Mouse (Mus musculus) hindbrain, embryonic 10.5 days (tissue): Measurements from ENCODE around the gene Gm340. TPM values are rescaled to one million over a fixed set of nuclear protein-coding genes. Genes with fewer than 3 reads are reported as not detected.

Experiments
- DNase-seq: peaks from one replicate; pipeline ENCODE4 v3.0.0-alpha.2; 2017; ENCODE audit warnings: low spot score
- H3K27ac ChIP-seq: fragments of 300-500 bp; sonication (generic); 2 replicates; pipeline ENCODE4 v1.5.1; 2016; ENCODE audit warnings: mild to moderate bottlenecking, moderate library complexity
- H3K27me3 ChIP-seq: fragments of 300-500 bp; sonication (generic); 2 replicates; pipeline ENCODE4 v1.6.1; 2016; ENCODE audit warnings: mild to moderate bottlenecking; ENCODE audit not compliant: poor library complexity, insufficient read depth, severe bottlenecking
- H3K36me3 ChIP-seq: fragments of 300-500 bp; sonication (generic); 2 replicates; pipeline ENCODE4 v1.6.1; 2016; ENCODE audit warnings: mild to moderate bottlenecking, moderate library complexity
- H3K4me1 ChIP-seq: fragments of 300-500 bp; sonication (generic); replicated peaks from 2 replicates; pipeline ENCODE4 v1.6.1; 2016; ENCODE audit warnings: mild to moderate bottlenecking
- H3K4me3 ChIP-seq: fragments of 300-500 bp; sonication (generic); 2 replicates; pipeline ENCODE4 v1.5.1; 2016; ENCODE audit warnings: mild to moderate bottlenecking, moderate library complexity
- H3K9me3 ChIP-seq: fragments of 300-500 bp; sonication (generic); 2 replicates; pipeline ENCODE4 v1.6.1; 2016; ENCODE audit warnings: mild to moderate bottlenecking, moderate library complexity
- whole genome bisulfite sequencing: fragments of 180-500 bp; shearing (Covaris S2); methylation state at CpG from one replicate; pipeline ENCODE4 v1.1.7; 2016; 5-methylcytosine and 5-hydroxymethylcytosine counted together
- polyA plus RNA-seq: library from polyadenylated mRNA; unstranded; fragments of >200 nt; fragmentation: Nextera tagmentation; extraction: Ambion mirVana; gene quantifications from 2 replicates; pipeline ENCODE4 v1.2.1, GENCODE M21; 2016

Gene Gm340
- 3.0 and 3.3 TPM in 2 replicates for polyA plus RNA-seq

DNA sequence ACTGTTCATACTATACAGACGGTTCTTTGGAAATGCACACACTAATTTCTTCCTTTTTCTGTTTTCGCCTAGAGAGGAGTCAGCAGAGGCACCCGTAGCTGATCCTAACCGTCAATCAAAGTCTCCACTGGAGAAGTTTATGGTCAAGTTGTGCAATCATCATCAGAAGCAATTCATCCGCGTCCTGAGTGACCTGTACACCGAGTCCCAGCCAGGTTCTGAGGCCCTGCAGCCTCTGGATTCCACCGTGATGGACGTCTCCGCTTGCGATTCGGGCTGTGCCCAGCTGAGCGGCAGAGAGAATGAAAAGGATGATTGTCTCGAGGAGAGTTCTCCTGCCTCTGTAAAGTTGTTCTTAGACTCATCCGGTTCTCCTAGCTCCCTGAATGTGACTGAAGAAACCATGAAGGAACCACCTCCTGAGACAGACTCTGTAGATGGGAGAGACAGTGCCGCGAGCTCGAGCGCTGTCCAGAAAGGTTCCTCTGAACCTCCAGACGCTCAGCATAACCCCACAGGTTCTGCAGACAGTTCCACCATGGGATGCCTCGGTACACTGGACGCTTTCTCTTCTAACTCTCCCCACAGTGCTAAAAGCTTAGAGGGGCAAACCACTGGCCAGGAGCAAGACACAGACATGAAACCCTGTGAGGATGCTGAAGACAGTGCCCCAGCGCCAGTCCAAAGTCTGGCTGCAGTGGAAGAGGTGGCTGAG is at the start of gene Gm340:
TSS of gene Gm340 (plus strand) at position 665 of the 715 bp plus-strand sequence.
- no peak for DNase-seq
- no peaks in the 10 kb centered on the region for H3K4me1 ChIP-seq
- no peaks in the 10 kb centered on the region for H3K27me3 ChIP-seq
- 95% methylated on average over 23 of the region's 23 CpGs for WGBS
- H3K4me3 ChIP-seq: no peak within 1 kb of the TSS
- H3K36me3 ChIP-seq: peaks cover 55% of the 10 kb centered on the region
- no peaks in the 10 kb centered on the region for H3K9me3 ChIP-seq
- H3K27ac ChIP-seq: no peak within 1 kb of the TSS

DNA sequence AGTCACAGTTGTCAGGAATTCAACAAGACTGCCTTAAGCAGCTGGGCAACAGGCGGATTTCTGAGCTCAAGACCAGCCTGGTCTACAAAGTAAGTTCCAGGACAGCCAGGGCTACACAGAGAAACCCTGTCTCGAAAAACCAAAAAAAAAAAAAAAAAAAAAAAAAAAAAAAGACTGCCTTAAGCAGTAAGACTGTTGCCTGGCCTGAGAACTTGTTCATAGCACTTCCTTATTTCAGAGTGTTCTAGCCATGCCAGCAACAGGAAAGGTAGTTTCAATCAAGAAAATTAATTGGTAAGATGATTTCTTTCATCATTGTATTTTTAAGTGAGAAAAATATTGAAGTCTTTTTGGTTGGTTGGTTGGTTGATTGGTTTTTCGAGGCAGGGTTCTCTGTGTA is 48.1 kb upstream of the Gm340 start:
- Histone ChIP-seq H3K36me3 (peaks cover 13% of the 10 kb centered on the region), H3K27ac (no peak overlapping the region), H3K9me3 (no peaks in the 10 kb centered on the region), H3K4me1 (no peaks in the 10 kb centered on the region), H3K4me3 (no peak overlapping the region), H3K27me3 (no peaks in the 10 kb centered on the region)
- 91% methylated on average over 3 of the region's 3 CpGs for WGBS
- no peak for DNase-seq

DNA sequence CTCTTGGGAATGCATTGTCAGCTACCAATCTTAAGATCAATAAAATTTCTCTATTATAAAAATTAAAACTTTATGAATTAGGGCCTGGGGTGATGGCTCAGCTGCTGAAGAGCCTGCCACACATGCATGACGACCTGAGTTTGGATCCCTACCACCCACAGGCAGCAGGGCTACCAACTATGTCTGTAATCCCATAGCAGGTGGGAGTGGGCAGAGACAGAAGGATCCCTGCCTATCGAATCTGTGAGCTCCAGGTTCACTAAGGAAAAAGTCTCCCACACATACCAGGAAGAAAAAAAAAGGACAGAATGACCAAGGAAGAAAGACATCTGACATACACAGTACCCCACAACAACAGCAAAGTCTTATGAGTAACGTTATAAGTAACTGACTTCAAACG is 25.2 kb upstream of the Gm340 start:
- Histone ChIP-seq H3K4me3 (no peak overlapping the region), H3K27me3 (no peaks in the 10 kb centered on the region), H3K4me1 (no peaks in the 10 kb centered on the region), H3K9me3 (no peaks in the 10 kb centered on the region), H3K27ac (no peak overlapping the region), H3K36me3 (peaks cover 49% of the 10 kb centered on the region)
- 85% methylated on average over 4 of the region's 4 CpGs for WGBS
- no peak for DNase-seq

DNA sequence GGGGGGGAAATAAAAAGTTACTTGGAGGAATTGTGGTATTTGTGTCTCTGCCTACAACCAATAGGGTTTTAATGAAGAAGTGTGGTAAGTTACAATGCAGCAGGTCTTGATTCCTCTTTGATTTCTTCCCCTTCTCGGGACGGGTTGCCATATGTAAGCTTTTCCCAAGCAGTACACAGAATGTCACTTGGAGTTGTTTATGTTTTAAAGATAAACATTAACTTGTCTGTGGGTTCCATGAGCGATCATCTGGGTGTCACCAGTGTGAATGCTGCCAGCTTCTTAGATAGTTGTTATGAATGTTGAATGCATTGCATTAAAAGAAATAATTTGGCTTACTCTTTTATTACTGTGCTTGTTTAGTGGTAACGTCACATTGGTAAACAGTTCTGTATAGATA is 24.7 kb upstream of the Gm340 start:
- H3K4me1 ChIP-seq: no peaks in the 10 kb centered on the region
- no peaks in the 10 kb centered on the region for H3K27me3 ChIP-seq
- H3K36me3 ChIP-seq: peaks cover 46% of the 10 kb centered on the region
- no peaks in the 10 kb centered on the region for H3K9me3 ChIP-seq
- 91% methylated on average over 4 of the region's 4 CpGs for WGBS
- H3K27ac ChIP-seq: no peak overlapping the region
- DNase-seq: no peak
- H3K4me3 ChIP-seq: no peak overlapping the region

DNA sequence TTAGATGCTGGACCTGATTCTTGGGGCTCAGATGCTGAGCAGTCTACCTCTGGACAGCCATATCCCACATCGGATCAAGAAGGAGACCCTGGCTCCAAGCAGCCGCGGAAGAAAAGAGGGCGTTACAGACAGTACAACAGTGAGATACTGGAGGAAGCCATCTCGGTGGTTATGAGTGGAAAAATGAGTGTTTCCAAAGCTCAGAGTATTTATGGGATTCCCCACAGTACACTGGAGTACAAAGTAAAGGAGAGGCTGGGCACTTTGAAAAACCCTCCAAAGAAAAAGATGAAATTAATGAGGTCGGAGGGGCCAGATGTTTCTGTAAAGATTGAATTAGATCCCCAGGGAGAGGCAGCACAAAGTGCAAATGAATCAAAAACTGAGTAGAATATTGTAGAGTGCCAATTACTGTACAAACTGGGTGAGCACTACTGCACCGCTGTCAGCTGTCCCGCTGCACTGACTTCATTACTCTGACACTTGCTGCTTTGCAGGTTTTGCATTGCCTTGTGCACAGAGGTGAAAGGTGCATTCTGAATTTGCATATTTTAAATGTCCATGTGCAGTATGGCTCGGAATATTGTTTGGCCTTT is 23.2 kb upstream of the Gm340 start:
- no peak for DNase-seq
- no peak overlapping the region for H3K27ac ChIP-seq
- no peaks in the 10 kb centered on the region for H3K9me3 ChIP-seq
- WGBS: 92% methylated on average over 9 of the region's 9 CpGs
- H3K27me3 ChIP-seq: no peaks in the 10 kb centered on the region
- peaks cover 36% of the 10 kb centered on the region for H3K36me3 ChIP-seq
- H3K4me3 ChIP-seq: no peak overlapping the region
- no peaks in the 10 kb centered on the region for H3K4me1 ChIP-seq

DNA sequence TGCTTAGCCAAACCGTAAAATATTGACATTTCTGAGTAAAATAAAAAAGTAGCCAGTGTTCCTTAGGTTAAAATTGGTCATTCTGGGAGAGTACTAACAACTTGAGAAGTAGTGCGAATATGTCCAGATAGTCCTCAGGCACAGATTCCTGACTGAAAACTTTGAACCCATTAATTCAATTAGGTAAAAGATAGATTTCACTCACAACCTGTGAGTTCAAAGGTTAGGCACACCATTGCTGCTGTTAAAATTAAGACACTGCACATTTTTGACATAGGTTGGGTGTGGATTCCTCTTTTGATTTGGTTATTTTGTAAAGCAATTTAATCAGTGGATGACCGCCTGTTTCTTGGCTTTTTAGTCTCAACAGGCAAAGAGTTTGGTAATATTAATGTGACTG is 21.3 kb upstream of the Gm340 start:
- WGBS: 90% methylated on average over 3 of the region's 3 CpGs
- Histone ChIP-seq H3K9me3 (no peaks in the 10 kb centered on the region), H3K4me1 (no peaks in the 10 kb centered on the region), H3K27ac (no peak overlapping the region), H3K36me3 (peaks cover 30% of the 10 kb centered on the region), H3K4me3 (no peak overlapping the region), H3K27me3 (no peaks in the 10 kb centered on the region)
- DNase-seq: no peak

DNA sequence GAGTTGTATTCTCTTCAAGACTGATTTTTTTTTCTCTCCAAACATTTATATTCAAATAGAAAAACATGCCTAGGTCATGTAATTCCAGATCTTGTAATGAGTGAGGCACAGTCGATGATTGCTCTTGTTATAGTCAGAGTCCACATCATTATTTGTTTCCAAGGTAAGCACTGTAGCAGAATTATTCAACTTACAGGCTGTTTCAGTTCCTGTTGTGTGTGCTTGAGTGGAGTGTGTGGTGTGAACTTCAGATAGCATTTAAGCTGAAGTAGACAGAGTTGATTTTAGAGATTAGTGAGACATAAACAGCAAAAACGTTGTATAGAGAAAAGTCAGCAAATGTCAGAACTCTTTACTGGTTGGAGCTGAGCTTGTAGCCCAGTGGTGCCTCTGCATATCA is 13.4 kb upstream of the Gm340 start:
- Histone ChIP-seq H3K4me3 (no peak overlapping the region), H3K9me3 (no peaks in the 10 kb centered on the region), H3K27me3 (no peaks in the 10 kb centered on the region), H3K27ac (no peak overlapping the region), H3K4me1 (peaks cover 11% of the 10 kb centered on the region), H3K36me3 (no peaks in the 10 kb centered on the region)
- WGBS: 83% methylated on average over 2 of the region's 2 CpGs
- DNase-seq: no peak

DNA sequence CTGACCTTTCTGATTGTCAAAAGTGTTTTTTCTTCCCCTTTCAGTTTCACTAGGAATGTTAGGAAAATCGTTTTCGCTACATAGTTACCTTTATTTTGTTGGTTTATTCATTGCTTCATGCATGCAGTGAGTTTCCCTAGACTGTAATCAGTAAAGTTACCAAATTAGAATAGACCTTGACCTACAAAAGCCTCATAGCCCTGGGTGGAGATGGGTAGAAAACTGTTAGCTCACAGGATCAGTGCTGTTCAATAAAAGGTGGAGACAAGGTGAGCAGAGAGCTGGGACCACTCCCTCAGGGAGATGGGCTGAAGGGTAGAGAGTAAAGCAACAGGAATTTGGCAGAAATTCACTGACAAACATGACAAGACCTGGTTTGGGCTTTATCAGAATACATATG is 8.5 kb upstream of the Gm340 start:
- 94% methylated on average over 2 of the region's 2 CpGs for whole genome bisulfite sequencing
- Histone ChIP-seq H3K27me3 (no peaks in the 10 kb centered on the region), H3K27ac (no peak overlapping the region), H3K4me3 (no peak overlapping the region), H3K36me3 (no peaks in the 10 kb centered on the region), H3K9me3 (no peaks in the 10 kb centered on the region), H3K4me1 (peaks cover 11% of the 10 kb centered on the region)
- DNase-seq: no peak

DNA sequence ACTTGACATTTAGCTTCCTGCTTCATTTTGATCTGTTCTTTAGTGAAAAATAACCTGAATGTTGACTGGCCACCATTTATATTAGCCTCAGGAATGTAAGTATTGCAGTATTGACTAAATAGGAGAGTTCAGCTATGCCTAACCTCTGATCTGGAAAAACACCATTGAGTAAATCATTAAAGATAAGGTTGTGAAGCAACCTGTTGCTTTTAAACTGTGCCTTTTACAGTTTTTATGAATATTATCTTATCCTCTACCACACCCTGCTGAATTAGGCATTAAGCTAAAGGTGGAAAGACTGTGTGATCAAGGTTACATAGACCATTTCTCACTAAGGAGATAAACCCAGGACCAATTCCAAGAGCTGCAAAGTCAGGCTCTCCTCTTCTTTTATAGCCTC is 4.6 kb upstream of the Gm340 start:
- H3K36me3 ChIP-seq: peaks cover 12% of the 10 kb centered on the region
- no peaks in the 10 kb centered on the region for H3K27me3 ChIP-seq
- H3K4me3 ChIP-seq: no peak overlapping the region
- no peak overlapping the region for H3K27ac ChIP-seq
- no peaks in the 10 kb centered on the region for H3K9me3 ChIP-seq
- no peak for DNase-seq
- H3K4me1 ChIP-seq: peaks cover 6% of the 10 kb centered on the region

DNA sequence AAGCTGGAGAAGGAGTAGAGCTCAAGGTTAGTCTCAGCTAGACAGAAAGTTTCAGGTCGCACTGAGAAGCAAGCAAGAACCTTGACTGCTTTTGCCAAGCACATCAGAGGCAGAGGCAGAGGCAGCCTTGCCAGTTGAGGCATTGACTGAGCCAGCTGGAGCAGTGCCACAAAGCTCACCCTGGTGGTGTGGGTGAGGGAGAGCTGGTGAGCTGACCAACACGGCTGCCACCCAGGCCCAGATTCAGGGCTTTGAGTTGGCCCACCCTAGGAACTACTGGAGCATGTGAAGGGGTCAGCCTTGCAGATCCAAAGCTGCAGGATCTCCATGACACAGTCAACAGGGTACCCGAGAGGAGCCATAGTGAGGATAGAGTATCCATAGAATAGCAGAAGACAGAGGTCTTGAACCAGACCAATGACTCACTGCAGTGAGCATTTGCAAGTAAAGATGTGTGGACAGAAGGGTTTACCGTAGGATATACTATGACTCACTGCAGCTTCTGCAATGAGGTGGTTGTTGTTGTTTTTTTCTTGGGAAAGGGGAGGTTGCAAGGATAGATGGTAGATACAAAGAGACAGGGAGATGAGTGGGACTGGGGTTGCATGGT is 2.8 kb upstream of the Gm340 start:
- WGBS: 89% methylated on average over 4 of the region's 4 CpGs
- Histone ChIP-seq H3K27ac (no peak overlapping the region), H3K4me3 (no peak overlapping the region), H3K9me3 (no peaks in the 10 kb centered on the region), H3K27me3 (no peaks in the 10 kb centered on the region), H3K4me1 (no peaks in the 10 kb centered on the region), H3K36me3 (peaks cover 30% of the 10 kb centered on the region)
- no peak for DNase-seq

DNA sequence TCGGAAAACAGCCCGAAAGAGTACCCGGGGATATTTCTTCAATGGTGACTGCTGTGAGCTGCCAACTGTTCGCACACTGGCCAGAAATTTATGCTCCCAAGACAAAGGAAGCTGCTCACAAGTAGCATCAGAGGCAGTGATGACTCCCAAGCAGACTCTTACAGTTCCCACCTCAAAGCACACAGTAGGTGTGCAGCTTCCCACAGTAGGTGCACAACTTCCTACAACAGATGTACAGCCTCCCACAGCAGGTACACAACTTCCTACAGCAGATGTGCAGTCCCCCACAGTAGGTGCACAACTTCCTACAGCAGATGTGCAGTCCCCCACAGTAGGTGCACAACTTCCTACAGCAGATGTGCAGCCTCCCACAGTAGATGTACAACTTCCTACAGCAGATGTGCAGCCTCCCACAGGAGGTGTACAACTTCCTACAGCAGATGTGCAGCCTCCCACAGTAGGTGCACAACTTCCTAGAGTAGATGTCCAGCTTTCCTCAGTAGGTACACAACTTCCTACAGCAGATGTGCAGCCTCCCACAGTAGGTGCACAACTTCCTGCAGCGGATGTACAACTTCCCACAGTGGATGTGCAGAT is 846 bp downstream of the Gm340 start:
- H3K9me3 ChIP-seq: no peaks in the 10 kb centered on the region
- no peak overlapping the region for H3K27ac ChIP-seq
- H3K4me3 ChIP-seq: no peak overlapping the region
- WGBS: 96% methylated on average over 5 of the region's 5 CpGs
- H3K36me3 ChIP-seq: peaks cover 55% of the 10 kb centered on the region
- H3K4me1 ChIP-seq: no peaks in the 10 kb centered on the region
- H3K27me3 ChIP-seq: no peaks in the 10 kb centered on the region
- no peak for DNase-seq

DNA sequence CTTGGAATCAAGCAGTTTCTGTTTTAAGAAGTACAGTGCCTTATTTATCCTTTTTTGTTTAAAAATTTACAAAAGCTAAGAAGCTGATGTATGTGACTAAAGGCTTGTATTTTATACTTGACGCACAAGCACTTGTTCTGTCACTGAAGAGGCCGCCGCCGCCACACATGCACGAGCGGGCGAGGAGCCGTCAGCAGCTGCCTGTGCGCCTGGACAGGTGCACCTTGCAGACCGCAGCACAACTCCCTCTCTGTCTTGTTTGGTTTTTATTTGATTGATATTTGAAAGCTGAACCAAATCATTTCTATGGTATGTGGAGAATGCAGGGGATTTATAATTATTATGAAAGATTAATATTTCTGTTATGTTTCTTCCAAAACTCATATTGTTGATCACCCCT is 4.6 kb downstream of the Gm340 start:
- peaks cover 3% of the 10 kb centered on the region; the same call in 1 of the 2 replicates for H3K4me1 ChIP-seq
- no peak for DNase-seq
- no peaks in the 10 kb centered on the region for H3K9me3 ChIP-seq
- no peak overlapping the region for H3K4me3 ChIP-seq
- WGBS: 96% methylated on average over 10 of the region's 10 CpGs
- H3K27me3 ChIP-seq: no peaks in the 10 kb centered on the region
- no peak overlapping the region for H3K27ac ChIP-seq
- H3K36me3 ChIP-seq: peaks cover 51% of the 10 kb centered on the region
